Mouse (Mus musculus): ENCODE data around the gene Camk2g.

- no peak for TF ChIP-seq CTCF (IDR thresholded peaks at IDR 0.05; ENCODE audit: control insufficient read depth, insufficient read depth, insufficient read length)
- no peak for TF ChIP-seq MYOG (IDR thresholded peaks at IDR 0.05; ENCODE audit: control insufficient read depth, extremely low read depth, insufficient read length)
- no peak for TF ChIP-seq USF1 (IDR thresholded peaks at IDR 0.05; ENCODE audit: low read depth)
Measured at GRCm38 (mm10) chr14:20686576-20686975, 107.3 kb downstream of the Camk2g start.
